17 mouse cellular contexts compared by ENCODE assay signal in the genomic region with DNA sequence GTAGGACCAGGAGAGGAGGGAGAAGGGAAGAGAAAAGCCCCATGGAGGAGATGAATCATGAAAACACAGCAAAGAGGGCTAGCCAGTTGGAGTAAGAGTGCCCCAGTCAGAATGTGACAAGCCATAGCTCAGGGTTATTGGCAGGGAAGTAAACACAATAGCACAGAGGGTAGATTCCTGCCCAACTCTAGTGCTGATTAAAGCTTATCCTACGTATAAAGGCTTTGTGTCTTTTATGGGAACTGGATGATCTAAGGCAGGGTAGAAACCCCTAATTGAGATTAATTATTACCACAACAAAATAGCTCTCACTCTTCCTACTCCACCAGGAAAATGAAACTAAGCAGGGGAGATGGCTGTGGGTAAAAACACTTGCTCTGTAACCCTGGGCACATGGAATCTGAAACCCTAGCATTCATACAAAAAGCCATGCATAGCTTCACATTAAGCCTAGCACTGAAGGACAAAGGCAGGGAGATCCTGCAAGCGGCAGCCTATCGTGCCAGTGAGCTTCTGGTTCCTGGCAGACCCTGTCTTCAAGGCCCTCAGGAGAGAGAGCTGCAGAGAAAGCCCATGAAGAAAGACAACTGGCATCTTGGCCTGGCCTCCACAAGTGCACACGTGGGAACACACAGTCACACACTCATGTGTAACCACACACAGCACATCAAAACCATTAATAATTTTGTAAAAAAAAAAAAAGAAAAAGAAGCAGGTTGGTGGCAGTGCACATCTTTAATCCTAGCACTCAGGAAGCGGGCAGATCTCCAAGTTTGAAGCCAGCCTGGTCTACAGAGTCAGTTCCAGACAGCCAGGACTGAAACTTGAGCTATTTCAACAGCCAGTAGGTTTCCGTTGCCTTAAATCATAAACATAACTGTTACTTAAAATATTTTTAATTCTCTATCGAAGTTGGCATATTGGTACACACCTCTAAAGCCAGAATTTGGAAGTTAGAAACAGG. TPM values are rescaled to one million over a fixed set of nuclear protein-coding genes. Genes with fewer than 3 reads are reported as not detected.
DNase-seq lines count a peak whose midpoint lies in the region; ATAC-seq lines count a peak whose summit lies in the region.
"Had no signal": no experiment of that assay in that cellular context is flagged by ENCODE, and none has a peak within 500 bp of the region (broad histone marks: within the 10 kb centered on the region; RNA-seq: fewer than 3 reads in every experiment).

No protein-coding gene starts in this region.

- 0 out of 2 replicates have a peak, but pooled peaks cover 4% of the 10 kb centered on the region for H3K9me3 ChIP-seq in heart, embryonic 13.5 days
- H3K9me3 ChIP-seq in embryonic facial prominence, embryonic 14.5 days (ENCODE audit: control insufficient read depth, low read length), result no peaks in the 10 kb centered on the region
- no peaks in the 10 kb centered on the region for H3K9me3 ChIP-seq in hindbrain, embryonic 12.5 days (replicated peaks)

- ATAC-seq in heart, embryonic 13.5 days (ENCODE audit: extremely low read depth, insufficient number of reproducible peaks, low FRiP score, low TSS enrichment), result no peak
- ATAC-seq in embryonic facial prominence, embryonic 14.5 days (ENCODE audit: low read depth), result peak; percentile 73
- ATAC-seq in hindbrain, embryonic 12.5 days (ENCODE audit: low FRiP score), result no peak
- ATAC-seq: midbrain, embryonic 16.5 days had no signal

- H3K27ac ChIP-seq in heart, embryonic 13.5 days (replicated peaks), result peak overlapping the region; percentile 49
- 0 out of 2 replicates have a peak overlapping the region, but pooled peaks have one; percentile 33 for H3K27ac ChIP-seq in embryonic facial prominence, embryonic 14.5 days (replicated peaks; ENCODE audit: low read depth, low read length)
- no peak overlapping the region for H3K27ac ChIP-seq in hindbrain, embryonic 12.5 days

- intact Hi-C loops in heart, postnatal 25 days (cut with DNase I), result loop anchor here (5.0 kb wide), 1 partner anchor 33 kb away; no protein-coding TSS in a partner anchor

- 68% methylated on average over 7 of the region's 7 CpGs for WGBS in heart, embryonic 13.5 days
- 58% methylated on average over 7 of the region's 7 CpGs for WGBS in embryonic facial prominence, embryonic 14.5 days
- 82% methylated on average over 7 of the region's 7 CpGs for WGBS in hindbrain, embryonic 12.5 days

- H3K4me2 ChIP-seq in heart, embryonic 13.5 days, result no peak overlapping the region
- no peak overlapping the region for H3K4me2 ChIP-seq in embryonic facial prominence, embryonic 14.5 days (ENCODE audit: low read depth, low read length)
- H3K4me2 ChIP-seq in hindbrain, embryonic 12.5 days (replicated peaks), result no peak overlapping the region
- H3K4me2 ChIP-seq: liver, embryonic 11.5 days had no signal

- H3K4me3 ChIP-seq in heart, embryonic 13.5 days, result no peak overlapping the region
- no peak overlapping the region for H3K4me3 ChIP-seq in embryonic facial prominence, embryonic 14.5 days (ENCODE audit: low read depth, low read length)
- H3K4me3 ChIP-seq in hindbrain, embryonic 12.5 days, result no peak overlapping the region

- peaks cover 91% of the 10 kb centered on the region for H3K36me3 ChIP-seq in heart, embryonic 13.5 days
- peaks cover 90% of the 10 kb centered on the region for H3K36me3 ChIP-seq in embryonic facial prominence, embryonic 14.5 days (ENCODE audit: control insufficient read depth, insufficient read depth, low read length)
- H3K36me3 ChIP-seq in hindbrain, embryonic 12.5 days, result peaks cover 73% of the 10 kb centered on the region

- peak; percentile 41 for DNase-seq in adrenal gland, postnatal 14 days
- DNase-seq in adrenal gland, postnatal 25 days, result no peak
- no peak for DNase-seq in heart, postnatal 25 days (ENCODE audit: low spot score)
- peak; percentile 35 for DNase-seq in 3T3-L1 (ENCODE audit: low read depth, low spot score)
- DNase-seq in embryonic facial prominence, embryonic 14.5 days (ENCODE audit: low spot score), result peak; percentile 57
- no peak for DNase-seq in embryo, embryonic 10.5 days (ENCODE audit: low spot score)
- DNase-seq: cerebellum, postnatal 14 days; gastrocnemius, postnatal 14 days; heart, postnatal 10 days; layer of hippocampus, postnatal 36 days; left cerebral cortex, postnatal 4 days; right cerebral cortex, postnatal 14 days; thymus, postnatal 4 days had no signal

- H3K27me3 ChIP-seq in heart, embryonic 13.5 days (replicated peaks), result no peaks in the 10 kb centered on the region
- no peaks in the 10 kb centered on the region for H3K27me3 ChIP-seq in embryonic facial prominence, embryonic 14.5 days (replicated peaks; ENCODE audit: control insufficient read depth, insufficient read depth, low read length)
- H3K27me3 ChIP-seq in hindbrain, embryonic 12.5 days, result no peaks in the 10 kb centered on the region

- no peak overlapping the region for H3K9ac ChIP-seq in heart, embryonic 13.5 days
- no peak overlapping the region for H3K9ac ChIP-seq in embryonic facial prominence, embryonic 14.5 days (ENCODE audit: low read depth, low read length)
- no peak overlapping the region for H3K9ac ChIP-seq in hindbrain, embryonic 12.5 days

- H3K4me1 ChIP-seq in heart, embryonic 13.5 days, result peaks cover 22% of the 10 kb centered on the region
- H3K4me1 ChIP-seq in embryonic facial prominence, embryonic 14.5 days (ENCODE audit: control insufficient read depth, insufficient read depth, low read length), result peaks cover 3% of the 10 kb centered on the region; the same call in 1 of the 2 replicates
- H3K4me1 ChIP-seq in hindbrain, embryonic 12.5 days, result no peaks in the 10 kb centered on the region

RNA-seq across cellular contexts. Expression of a gene that starts 9.1 kb away (rescaled TPM):
- 27.8 and 31.4 TPM in 2 replicates for total RNA-seq in adrenal gland, postnatal 14 days (2021)
- 41.1 and 44.8 TPM in 2 replicates for total RNA-seq in adrenal gland, postnatal 25 days (2021)
- 4.9 TPM in 2 replicates for polyA plus RNA-seq in heart, embryonic 13.5 days (2015; fragmentation: Nextera tagmentation; extraction: Ambion mirVana)
- total RNA-seq in heart, postnatal 25 days (2021), result 10 to 100 TPM; 15.0 to 18.2 TPM
- 6.9 and 7.9 TPM in 2 replicates for polyA plus RNA-seq in embryonic facial prominence, embryonic 14.5 days (2014; fragmentation: Nextera tagmentation; extraction: Ambion mirVana)
- 6.5 and 8.1 TPM in 2 replicates for polyA plus RNA-seq in hindbrain, embryonic 12.5 days (2016; fragmentation: Nextera tagmentation; extraction: Ambion mirVana)

RNA-seq across cellular contexts. Expression of a gene that starts 35.4 kb away (rescaled TPM):
- total RNA-seq in adrenal gland, postnatal 14 days (2021), result 50.4 and 53.0 TPM in 2 replicates
- total RNA-seq in adrenal gland, postnatal 25 days (2021), result 52.6 and 56.7 TPM in 2 replicates
- polyA plus RNA-seq in heart, embryonic 13.5 days (2015; fragmentation: Nextera tagmentation; extraction: Ambion mirVana), result 15.1 and 16.5 TPM in 2 replicates
- 10 to 100 TPM; 13.4 to 18.5 TPM for total RNA-seq in heart, postnatal 25 days (2021)
- 38.8 and 40.6 TPM in 2 replicates for polyA plus RNA-seq in embryonic facial prominence, embryonic 14.5 days (2014; fragmentation: Nextera tagmentation; extraction: Ambion mirVana)
- polyA plus RNA-seq in hindbrain, embryonic 12.5 days (2016; fragmentation: Nextera tagmentation; extraction: Ambion mirVana), result 38.6 and 39.9 TPM in 2 replicates

Comparison
In these comparisons a context has a peak if more than half of its experiments do, and no peak if none do; other contexts are left out.
1. DNase-seq: peak in adrenal gland, postnatal 14 days (single experiment), 3T3-L1 (single experiment) and embryonic facial prominence, embryonic 14.5 days (single experiment); none in adrenal gland, postnatal 25 days (single experiment), heart, postnatal 25 days (single experiment) and embryo, embryonic 10.5 days (single experiment).